Mouse (Mus musculus): ENCODE measurements around the gene Vav3.

Gene Vav3

DNA sequence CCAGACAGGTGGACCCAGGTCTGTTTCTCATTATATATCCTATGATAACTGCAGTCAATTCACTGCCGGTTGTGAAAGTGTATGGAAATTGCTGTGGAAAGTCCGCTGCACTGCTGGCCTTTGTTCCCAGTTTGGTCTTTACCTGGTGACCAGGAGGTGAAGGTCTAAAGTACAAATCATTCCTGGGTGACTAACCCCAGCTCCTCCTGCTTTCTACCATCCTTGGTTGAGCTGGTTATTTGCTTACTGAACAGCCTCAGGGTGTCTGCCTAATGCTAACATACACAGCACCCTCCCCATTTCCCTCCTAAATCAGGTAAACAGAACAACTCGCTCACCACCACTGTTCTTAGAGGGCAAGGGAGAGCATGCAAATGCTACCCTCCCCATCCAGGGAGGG, 237.9 kb downstream of the Vav3 start:
- in situ Hi-C loops (cut with MboI): no loop called here

DNA sequence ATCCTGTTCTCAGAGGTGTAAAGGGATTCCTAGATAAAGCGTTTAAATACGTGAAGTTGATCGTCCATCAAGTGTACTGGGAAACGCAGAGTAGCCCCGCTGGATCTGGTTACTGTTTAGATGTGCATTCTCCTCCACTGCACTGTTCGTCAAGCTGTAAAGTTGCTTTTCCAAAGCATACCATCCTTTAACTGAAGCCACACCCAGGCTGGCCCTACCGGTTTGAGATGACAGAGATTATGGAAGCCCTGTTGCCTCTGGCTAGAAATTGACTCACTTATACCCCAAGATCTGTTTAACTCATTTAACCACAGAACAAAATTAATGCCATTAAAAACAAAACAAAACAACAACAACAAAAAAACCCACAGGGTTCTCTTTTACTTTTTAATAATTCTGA, 238.5 kb downstream of the Vav3 start:
- in situ Hi-C loops (cut with MboI): no loop called here

DNA sequence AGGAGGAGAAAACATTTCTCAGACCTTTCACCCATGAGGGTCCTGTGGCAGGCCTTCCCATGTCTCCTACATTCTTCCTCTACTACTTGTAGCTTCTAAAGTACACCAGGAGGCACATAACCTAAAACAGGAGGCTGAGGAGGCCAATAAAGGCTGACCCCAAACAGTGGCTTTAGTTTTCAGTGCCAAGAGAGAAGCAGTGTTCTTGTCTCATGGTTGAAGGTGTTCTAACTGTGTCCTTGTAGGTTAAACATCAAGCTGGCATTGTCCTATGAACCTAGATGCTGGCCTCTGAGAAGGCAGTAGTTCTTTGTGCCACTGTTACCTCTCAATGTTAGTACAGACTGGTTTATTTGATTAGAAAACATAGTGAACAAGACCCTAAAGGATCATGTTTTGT, 245.5 kb downstream of the Vav3 start:
- in situ Hi-C loops (cut with MboI): no loop called here

DNA sequence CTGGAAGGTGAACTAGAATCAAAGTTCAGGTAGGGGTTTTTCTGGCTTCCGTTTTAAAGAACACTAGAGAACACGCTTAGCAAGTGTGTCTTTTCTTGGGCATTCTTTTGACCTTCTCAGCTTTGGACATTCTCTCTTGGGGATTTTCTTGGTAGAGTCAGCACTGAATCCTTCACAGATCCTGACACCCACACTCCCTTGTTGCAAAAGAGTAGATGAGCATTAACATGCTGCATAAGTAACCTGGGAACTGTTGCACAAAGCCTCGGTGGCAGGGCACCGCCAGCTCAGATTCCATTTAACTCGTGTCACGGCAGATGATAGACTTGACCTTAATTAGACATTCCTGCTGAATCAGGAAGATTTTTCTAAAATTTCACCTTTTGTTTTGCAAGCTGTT, 252.5 kb downstream of the Vav3 start:
- in situ Hi-C loops (cut with MboI): no loop called here

DNA sequence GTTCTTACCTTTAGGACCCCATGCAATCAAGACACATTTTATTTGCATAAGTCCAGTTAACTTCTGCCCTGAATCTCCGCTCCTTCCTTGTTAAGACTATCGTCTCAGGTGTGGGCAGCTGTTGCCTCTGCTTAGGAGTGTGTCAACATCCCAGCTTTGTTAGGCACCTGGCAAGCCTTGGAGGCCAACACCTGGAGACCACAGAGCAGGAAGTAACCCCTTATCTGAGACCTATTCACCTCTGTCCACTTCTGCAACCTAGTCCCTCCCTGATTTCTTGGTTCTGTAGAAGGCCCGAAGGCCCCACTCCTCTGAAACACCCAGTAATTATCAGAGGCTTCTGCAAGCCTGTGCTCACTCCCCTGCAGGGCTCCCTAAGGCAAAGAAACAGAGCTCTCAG, 255.6 kb downstream of the Vav3 start:
- in situ Hi-C loops (cut with MboI): no loop called here

DNA sequence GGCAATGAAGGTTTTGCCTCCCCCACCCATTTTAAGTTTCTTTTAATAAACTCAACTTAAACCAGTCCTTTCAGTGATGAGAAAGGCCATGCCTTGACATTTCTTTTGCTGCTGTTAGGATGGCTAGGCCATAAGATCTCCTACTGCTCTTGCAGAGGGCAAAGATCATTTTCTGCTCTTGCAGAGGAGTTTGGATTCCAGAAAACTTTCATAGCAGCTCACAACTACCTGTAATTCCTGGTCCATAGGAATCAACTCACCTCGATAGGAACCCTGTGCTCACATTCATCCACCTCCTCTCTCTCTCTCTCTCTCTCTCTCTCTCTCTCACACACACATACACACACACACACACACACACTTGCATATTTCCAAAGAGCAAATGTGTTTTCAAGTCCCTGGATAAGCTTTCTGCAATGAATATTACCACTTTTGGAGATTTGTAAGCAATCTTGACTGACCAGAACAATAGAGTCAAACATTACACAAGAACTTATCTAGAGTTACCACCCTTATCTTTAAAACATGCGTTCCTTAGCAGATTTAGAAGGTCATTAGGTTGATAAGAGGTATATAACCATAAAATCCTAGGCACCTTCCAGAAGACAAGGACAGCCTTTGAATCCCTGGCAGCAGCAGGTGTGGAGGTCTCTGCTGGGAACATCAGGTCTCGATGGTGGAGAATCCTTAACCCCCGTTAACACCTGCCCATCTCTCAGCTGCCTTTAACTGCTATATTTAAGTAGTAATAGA, 260.4 kb downstream of the Vav3 start:
- in situ Hi-C loops (cut with MboI): no loop called here

DNA sequence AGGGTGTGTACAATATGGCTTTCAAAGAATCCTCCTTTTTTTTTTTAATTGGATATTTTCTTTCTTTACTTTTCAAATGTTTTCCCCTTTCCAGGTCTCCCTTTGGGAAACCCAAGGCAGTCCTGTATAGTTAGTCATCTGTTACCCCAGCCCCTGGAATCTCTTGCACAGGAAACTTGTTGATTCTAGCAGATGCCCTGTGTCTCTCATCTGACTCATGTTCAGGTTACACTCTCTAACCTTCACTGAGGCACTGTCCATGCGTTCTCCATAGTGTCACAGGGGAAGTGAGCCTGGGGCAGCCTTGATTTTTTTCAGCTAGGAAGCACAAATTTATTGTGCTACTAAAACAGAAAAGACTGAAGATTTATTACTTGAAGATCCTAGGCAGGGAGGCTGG, 262.3 kb downstream of the Vav3 start:
- in situ Hi-C loops (cut with MboI): no loop called here

DNA sequence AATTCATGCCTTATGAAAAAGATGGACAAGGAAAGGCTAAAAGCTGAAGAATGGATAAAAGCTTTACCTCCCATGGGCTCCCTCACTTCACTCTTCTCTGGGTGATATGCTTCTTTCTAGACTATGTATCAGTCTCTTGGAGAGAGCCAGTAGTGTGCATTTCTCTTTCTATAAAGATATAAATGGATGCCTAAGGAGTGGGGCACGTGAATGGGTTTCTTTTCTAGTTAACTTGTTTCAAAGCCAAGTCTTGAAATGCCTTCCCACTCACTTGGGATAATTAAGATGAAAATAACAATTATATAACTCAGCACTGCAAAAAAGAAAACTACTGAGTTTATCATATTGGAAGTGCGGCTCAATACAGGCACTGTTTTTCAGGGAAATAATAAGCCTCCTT, 265.7 kb downstream of the Vav3 start:
- in situ Hi-C loops (cut with MboI): no loop called here

DNA sequence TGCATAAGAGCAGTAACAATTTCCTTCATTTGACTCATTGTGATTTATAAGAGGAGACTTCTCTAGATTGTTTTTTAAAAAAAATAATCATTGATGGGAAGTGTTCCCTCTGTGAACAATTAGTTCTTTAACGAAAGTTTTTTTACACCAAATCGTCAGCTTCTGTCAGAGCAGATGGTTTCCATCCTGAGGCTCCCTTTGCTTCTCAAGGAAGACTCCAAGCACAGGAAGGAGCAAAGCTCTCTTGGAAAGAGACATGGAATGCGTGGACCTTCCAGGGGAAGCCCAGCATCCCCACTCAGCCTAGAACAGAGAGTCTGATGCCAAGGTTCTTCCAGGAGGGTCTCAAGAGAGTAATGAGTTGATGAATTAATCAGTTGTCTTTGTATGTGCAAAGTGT, 281.3 kb downstream of the Vav3 start:
- in situ Hi-C loops (cut with MboI): no loop called here

DNA sequence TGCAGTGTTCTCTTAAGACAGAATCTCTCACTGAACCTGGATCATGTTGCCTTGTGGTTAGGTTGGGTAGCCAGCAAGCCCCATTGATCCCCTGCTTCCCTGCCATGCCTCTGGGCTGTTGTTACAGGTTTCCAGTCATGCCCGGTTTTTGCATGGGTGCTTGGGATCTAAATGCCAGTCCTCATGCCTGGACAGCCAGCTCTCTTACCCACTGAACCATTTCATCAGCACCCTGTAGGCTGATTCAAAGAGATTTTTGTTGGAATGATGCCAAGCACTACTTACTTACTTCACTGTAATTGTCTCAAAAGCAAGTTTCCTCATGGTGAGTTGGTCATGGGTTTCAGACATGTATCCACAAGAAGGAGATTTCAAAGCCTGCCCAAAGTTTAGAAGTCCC, 281.9 kb downstream of the Vav3 start:
- in situ Hi-C loops (cut with MboI): no loop called here

DNA sequence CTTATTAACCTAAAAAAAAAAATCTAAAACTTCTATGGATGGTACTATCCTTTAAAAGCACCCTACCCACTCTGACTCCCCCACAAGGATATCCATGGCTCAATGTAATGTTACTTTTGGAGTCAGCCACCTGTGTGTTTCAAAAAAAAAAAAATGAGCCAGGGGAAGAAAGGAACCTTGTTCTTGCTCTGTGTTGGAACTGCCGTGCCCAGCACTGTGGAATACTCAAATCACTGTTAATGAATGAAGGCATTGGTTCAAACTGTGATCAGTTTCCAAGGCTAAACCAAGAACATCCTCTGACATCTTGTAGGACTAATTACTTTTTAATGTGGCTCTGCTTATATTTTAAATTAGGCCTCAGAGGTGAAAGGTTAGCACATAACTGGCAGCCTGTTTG, 282.4 kb downstream of the Vav3 start:
- in situ Hi-C loops (cut with MboI): no loop called here

DNA sequence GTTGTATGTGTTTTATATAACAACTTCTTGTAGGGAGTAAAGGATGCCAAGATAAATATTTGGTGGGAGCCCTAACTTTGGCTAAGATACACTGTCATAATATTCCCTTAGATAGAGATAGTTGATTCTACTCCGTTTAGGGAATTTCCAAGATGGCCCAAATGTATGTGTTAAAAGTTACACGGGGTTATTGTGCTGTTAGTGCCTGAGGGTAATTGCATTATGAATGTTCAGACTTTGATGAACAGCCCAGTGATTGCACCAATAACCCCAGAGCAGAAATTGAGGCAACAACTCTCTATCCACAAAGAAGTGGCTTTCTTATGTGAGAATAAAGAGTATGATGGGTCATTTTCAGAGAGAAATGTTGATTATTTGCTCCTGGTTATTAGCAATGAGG, 283.3 kb downstream of the Vav3 start:
- in situ Hi-C loops (cut with MboI): no loop called here

DNA sequence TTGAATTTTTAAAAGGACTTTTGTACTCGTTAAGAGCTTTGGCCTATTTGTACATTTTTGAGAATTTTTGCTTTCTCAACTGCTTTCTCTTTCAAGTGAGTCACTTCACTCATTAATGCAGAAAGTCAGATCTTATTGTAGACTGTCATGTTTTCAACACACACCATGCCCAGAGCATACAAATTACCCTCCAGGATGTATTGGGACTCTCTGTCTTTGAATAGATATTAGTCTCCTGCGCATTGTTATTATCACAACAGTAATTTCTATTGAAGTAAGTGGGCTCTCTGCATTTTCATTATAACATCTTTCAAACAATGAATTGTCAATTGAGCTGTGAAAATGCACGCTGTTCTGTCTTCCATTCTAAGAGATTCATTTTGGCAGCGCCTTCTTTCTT, 295.6 kb downstream of the Vav3 start:
- in situ Hi-C loops (cut with MboI): no loop called here

DNA sequence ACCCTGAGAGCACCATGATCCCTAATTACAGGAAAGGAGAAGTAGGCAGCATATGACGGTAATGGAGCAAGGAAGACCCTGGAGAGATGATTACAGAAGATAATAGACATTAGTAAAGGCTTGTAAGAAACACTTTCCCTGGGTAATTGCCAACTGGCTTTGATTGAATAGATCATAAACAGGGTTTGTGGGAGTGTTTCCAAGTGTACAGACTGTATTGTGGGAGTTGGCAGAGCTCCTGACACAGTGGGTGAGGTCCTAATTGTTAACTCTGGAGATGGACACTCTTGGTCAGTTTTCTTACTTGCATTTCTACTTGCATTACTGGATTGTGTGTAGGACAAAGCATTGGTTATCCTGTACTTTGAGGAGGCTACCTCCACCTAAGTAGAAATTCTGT, 298.9 kb downstream of the Vav3 start:
- in situ Hi-C loops (cut with MboI): no loop called here

DNA sequence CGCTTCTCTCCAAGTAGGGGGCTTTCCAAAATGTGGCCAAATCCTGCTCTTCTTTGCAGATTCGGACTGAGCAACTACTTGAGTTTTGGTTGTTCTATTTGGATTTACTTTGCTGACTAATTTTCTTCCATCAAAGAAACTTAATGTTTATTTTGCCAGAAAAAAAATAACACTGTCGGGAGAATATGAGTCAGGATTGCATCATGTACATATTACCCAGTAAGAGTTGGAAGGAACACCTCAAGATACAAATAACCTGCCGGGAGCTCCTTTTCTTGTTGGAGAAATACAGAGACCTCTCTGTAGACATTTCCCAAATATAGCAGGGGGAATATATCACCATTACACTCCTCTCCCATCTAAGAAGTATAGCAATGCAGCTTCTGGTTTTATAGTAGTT, 300.3 kb downstream of the Vav3 start:
- in situ Hi-C loops (cut with MboI): no loop called here

DNA sequence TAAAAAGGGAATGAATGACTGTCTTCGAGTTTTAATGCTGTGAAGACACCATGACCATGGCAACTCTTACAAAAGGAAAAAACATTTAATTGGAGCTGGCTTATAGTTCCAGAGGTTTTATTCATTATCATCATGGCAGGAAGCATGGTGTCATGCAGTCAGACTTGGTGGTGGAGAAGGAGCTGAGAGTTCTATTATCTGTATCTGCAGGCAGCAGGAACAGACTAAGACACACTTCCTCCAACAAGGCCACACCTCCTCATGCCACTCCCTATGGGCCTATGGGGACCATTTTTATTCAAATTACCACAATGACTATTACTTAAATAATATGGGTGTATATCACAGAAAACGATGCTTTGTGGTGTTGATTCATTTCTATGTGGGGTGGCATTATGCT, 307.8 kb downstream of the Vav3 start:
- in situ Hi-C loops (cut with MboI): no loop called here

DNA sequence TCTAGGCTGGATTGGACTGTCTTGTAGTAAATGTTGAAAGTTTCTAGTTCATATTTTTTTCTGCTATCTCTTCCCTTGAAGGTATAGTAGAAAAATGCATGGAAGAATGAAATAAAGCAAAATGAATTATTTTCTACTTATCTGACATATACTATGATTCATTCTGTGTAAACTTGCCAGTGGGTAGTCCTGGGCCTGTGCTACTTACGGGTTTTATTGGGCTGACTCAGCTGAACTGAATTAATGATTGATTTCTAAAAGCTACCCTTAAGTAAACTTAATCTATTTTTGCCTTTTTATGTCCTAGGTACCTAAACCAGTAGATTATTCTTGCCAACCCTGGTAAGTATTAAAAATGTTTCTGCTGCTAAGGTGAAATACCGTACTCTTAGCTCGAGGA, 311.0 kb downstream of the Vav3 start:
- in situ Hi-C loops (cut with MboI): no loop called here

DNA sequence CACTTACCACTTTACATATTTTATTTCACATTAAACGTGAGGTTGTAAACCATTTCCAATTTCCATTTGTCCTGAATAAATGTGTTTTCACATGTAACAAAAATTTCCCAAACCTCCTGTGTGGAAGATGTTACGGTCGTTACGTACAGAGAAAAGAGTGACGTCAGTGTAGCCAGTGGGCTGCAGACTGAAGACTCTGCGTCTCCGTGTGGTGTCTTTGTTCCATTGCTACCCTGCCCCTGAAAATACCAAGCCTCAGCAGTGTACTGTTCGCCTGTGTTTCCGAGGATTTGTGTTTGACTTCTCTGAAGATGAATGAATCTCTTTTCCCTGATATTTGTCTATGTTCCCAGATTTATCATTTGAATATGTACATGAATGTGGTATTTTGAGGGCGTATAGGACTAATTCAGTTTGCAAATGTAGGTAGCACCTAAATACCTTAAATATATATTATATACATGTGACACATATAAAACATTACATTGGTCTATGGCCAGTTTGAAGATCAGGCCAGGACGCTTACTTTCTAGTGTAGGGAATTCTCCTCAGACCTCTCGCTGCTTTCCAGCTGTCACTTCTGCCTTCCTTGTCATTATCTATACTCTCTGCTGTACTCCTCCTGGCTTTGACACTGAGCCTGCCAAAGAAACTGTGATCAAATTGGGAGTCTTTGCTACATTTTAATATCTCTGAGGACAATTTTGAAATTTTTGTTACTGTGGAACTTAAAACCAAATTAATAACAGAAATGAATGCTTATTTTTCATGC, 312.6 kb downstream of the Vav3 start:
- in situ Hi-C loops (cut with MboI): no loop called here

DNA sequence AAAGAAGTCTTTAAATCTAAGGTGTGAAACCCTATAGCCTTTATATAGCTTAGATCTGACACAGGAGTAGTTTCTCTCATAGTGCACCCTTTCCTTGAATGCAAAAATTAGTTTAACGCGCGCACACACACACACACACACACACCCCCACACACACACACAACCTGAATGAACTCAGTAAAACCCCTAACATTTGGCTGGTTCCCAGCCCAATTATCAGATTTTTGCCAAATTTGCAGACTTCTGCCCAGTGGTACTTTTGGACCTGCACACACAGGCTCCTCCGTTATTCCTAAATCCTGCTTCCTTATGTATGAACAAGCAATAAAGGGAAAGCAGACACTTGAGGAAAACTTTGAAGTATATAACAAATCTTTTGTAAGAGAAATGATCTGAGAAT, 313.9 kb downstream of the Vav3 start:
- in situ Hi-C loops (cut with MboI): no loop called here

DNA sequence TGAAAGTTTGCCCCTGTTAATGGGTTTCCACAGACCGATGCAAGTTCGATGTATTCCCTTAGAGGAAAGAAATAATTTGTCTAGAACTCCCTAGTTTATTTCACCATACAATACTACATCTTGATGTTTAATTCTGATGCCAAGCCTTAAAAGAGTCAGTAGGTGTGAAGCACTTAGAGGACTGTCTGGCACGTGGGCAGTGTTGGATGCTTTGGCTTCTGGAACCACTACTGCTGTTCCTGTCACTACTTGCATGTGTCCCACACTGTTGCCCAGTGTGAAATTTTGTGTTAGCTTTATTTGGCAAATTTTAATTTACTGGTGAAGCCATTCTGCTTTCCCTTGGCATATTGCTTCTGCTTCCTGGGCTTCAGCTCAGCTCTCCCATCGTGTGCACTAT, 331.3 kb downstream of the Vav3 start:
- in situ Hi-C loops (cut with MboI): no loop called here

DNA sequence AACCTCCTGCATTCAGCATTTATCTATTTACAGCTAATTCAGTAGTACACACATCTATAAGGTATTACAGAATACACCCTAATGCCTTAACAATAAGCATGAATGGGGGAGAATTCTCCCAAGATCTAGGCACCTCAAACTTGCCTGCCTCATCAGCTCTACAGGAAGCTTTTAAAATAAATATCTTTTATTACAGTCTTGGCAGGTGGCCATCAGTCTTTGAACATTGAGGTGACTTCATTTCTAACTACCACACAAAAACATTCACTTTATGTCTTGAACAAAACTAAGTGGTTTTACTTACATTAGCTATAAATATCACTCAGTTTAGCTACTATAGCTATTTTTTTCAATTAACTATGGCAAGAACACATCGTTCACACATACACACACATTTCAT, 332.5 kb downstream of the Vav3 start:
- in situ Hi-C loops (cut with MboI): no loop called here

DNA sequence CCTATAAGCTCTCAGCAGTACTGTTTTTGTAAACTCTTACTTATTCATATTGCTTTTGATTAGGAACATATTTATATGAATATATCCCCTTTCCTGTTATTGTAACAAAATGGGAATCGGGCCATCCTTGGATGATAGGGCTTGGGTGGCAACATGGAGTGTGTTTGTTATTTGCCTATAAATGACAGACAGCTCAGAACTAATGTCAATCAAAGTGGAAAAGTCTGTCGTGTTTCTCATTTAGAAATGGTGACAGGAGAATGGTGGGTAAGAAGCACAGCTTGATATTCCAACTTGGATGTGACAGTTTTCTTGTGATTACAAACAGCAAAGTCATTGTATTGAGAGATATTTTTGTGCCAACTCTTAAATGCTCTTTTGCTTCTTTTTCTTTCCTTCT, 339.8 kb downstream of the Vav3 start:
- in situ Hi-C loops (cut with MboI): no loop called here

DNA sequence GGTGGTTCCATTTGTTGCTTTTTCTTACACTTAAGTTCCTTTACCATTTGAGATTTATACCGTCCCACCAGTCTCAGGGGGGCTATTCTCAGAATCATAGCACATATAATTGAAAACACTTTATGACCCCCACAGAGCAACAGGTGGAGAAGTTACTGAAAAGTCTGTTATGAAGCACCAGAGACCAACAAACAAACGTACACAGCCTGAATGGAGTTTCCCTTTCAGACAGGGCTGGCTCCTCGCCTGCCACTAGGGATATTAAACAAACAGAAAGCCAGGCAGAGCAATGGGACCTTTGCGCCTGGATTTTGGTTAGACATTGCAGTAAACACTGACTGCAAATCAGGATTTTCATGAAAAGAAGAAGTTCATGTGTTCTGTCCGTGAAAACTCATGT, 341.4 kb downstream of the Vav3 start:
- in situ Hi-C loops (cut with MboI): no loop called here

Data from mature B cell (primary cell).